Mouse (Mus musculus) stomach, postnatal 0 days (tissue): ENCODE measurements around the gene Kcnip4.

ENCODE experiments used
- CTCF ChIP-seq: IDR thresholded peaks from 2 replicates; pipeline ENCODE4 v1.5.1; 2016; ENCODE audit warnings: antibody characterized with exemption, low read depth, mild to moderate bottlenecking, moderate library complexity
- EP300 ChIP-seq: optimal IDR thresholded peaks from 2 replicates; pipeline ENCODE3; 2016; ENCODE audit warnings: antibody characterized with exemption

DNA sequence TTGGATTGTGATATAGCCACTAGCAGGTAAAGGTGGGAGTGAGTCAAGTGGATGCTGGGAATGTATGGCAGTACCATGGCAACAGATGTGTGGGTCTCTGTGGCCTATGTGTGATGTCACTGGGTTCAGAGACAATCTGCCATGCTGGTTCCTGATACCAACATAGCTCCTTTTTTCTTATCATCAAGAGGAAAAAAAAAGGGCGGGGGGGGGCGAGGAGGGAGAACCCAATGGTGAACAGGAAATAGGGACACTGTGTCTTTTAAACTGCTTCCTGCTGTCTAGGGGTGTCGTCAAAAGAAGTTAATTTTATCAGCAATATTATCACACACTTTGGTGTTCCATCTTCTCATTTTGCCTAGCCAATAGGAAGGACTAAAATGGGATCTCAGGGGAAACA lies 1021.6 kb downstream of the Kcnip4 start:
- TF ChIP-seq CTCF (no peak), EP300 (no peak)
